Mouse (Mus musculus): ENCODE results near the gene Sfn. TPM values are rescaled to one million over a fixed set of nuclear protein-coding genes. Genes with fewer than 3 reads are reported as not detected.
A peak's percentile ranks its signal among the peaks of the same experiment; 100 is the strongest.
"Not testable (repeated sequence)": the region's sequence is repeated elsewhere in the genome, so short reads cannot be mapped to it uniquely, and the experiment has no call there.

The Sfn gene
- polyA plus RNA-seq (2012; rRNA removed) = 2.5 and 2.9 TPM in 2 replicates

DNA sequence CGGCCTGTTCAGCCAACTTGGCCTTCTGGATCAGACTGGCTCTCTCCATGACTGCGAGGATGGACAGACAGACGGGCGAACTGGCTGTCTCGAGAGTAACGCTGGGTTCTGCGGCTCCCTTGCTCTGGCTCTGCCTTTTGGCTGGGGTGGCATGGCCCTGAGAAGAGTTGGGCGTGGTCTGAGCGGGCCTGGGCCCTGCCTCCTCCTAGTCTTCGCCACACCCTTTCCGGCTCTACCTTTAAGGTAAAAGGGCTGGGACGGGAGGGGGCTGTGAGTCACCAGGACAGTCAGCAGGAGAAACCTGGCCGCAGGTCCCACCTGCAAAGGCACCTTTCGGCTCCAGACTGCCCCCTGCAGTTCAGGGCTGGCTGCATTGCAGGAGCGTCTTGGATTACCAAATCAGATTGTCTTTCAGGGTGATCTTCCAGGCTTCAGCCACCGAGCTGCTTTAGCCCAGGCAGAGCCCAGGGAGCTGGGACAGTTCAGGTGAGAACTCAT lies at the start of gene Sfn:
Sfn (minus strand) TSS at position 448 of the 498 bp plus-strand sequence.
- DNase-seq (ENCODE audit: extremely low spot score in 1 of 2, low spot score in 1 of 2) = peak in 1 of 2 experiments; percentile 16

- DNase-seq (ENCODE audit: extremely low spot score in 1 of 2, low spot score in 1 of 2) = no peak
Measured at GRCm38 (mm10) chr4:133651445-133651844, 49.5 kb upstream of the Sfn start.

- DNase-seq (ENCODE audit: extremely low spot score in 1 of 2, low spot score in 1 of 2) = peak in 1 of 2 experiments; percentile 85
Measured at GRCm38 (mm10) chr4:133649989-133650699, 48.2 kb upstream of the Sfn start, which contains the start of gene Zdhhc18. TSS of gene Zdhhc18 (minus strand) at chr4:133650154.

DNA sequence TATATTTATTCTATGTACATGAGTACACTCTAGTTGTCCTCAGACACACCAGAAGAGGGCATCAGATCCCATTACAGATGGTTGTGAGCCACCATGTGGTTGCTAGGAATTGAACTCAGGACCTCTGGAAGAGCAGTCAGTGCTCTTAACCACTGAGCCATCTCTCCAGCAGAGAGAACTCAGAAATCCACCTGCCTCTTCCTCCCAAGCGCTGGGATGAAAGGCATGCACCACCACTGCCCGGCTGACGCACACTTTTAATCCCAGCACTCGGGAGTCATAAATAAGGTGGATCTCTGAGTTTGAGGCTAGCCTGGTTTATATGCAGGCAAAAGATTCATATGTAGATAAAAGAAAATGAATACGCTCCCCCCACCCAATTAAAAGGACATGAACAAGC lies 47.5 kb upstream of the Sfn start:
- DNase-seq (ENCODE audit: extremely low spot score in 1 of 2, low spot score in 1 of 2) = not testable (repeated sequence)

DNA sequence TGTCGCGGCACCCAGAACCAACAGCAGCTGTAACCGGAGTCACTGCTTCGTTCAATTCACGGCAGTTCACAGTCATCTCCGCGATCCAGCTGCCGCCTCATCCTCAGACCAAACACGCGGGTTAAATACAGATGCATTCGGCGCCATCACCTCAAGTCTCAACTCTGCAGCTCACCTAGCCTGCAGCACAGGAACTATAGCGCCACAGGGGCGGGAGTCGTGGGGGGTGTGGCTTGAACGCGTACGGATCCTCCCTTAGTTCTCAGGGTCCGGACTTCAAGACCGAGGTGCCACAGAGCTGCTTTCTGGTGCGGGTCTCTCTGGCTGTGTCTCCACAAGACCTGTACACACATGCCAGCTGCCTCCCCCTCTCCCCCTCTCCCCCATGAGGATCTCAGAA lies 43.7 kb upstream of the Sfn start:
- no peak for DNase-seq (ENCODE audit: extremely low spot score in 1 of 2, low spot score in 1 of 2)

- DNase-seq (ENCODE audit: extremely low spot score in 1 of 2, low spot score in 1 of 2) = no peak
Measured at GRCm38 (mm10) chr4:133645195-133645594, 43.2 kb upstream of the Sfn start.

GRCm38 (mm10) chr4:133634043-133634410 lies 32.1 kb upstream of the Sfn start:
- no peak for DNase-seq (ENCODE audit: extremely low spot score in 1 of 2, low spot score in 1 of 2)

GRCm38 (mm10) chr4:133633332-133634042 lies 31.5 kb upstream of the Sfn start:
- DNase-seq (ENCODE audit: extremely low spot score in 1 of 2, low spot score in 1 of 2) = peak; percentile 28 to 91

DNA sequence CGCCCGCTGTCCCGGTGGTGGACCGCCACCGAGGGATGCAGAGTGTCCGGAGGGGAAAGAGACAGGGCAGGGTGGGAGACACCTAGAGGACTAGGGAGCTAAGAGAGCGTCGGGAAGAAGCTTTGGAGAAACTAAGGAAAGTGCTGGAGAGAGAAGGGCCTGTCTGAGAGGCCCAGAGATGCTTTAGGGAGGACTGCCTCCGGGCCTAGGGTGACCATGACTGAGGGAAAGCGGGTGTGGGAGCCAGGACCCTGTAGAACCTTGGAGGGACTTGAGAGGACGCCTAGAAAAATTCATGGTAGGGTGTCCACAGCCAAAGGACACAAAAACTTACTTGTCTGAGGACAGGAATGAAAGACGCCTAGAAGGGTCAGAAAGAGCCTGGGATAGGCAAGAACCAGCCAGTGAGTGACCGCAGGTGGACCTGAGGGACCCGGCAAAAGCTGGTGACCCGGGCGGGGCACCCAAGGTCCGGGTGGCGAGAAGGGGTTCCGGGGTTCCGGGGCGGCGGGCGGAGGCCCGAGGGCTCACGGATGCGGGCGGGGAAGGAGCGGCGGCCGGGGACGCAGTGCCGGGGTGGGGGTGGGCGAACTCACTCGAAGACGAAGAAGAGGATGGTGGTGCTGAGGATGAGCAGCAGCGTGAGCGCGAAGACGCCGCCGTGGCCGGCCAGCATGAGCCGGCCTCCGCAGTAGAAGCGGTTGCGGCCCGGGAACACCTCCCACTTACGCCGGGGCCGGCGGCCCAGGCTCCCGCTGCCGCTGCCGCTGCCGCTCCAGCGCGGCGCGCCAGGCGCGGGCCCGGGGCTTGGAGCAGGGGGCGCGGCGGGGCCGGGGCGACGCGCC lies 30.7 kb upstream of the Sfn start:
- DNase-seq (ENCODE audit: extremely low spot score in 1 of 2, low spot score in 1 of 2) = peak in 1 of 2 experiments; percentile 20

DNA sequence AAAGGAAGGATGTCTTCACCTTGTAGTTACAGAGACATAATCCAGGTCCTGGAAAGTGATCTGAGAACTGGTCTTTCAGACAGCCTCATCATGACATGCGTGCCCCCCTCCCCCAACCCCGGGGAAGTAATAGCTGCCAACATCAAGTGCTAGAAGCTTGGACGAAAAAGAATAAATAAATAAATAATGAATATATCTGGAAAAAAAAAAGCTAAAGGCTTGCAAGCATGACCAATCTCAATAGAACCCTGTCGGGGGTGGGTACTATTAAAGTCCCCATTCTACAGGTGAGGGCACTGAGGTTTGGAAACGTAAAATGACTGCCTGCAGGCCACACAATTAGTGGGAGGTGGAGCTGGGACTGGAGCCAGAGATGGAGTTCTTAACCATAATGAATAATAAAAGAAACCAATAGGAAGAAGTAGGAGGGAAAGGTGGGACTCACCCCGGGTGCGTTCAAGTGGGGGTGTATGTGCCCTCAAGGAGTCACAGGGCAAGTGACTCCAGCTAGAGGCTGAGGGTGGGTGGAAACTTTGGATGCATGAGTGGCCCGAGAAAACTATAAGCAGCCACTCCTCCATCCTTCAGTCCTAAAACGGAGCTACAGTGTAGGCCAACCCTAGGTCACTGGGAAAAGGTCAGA lies 29.9 kb upstream of the Sfn start:
- no peak for DNase-seq (ENCODE audit: extremely low spot score in 1 of 2, low spot score in 1 of 2)

DNA sequence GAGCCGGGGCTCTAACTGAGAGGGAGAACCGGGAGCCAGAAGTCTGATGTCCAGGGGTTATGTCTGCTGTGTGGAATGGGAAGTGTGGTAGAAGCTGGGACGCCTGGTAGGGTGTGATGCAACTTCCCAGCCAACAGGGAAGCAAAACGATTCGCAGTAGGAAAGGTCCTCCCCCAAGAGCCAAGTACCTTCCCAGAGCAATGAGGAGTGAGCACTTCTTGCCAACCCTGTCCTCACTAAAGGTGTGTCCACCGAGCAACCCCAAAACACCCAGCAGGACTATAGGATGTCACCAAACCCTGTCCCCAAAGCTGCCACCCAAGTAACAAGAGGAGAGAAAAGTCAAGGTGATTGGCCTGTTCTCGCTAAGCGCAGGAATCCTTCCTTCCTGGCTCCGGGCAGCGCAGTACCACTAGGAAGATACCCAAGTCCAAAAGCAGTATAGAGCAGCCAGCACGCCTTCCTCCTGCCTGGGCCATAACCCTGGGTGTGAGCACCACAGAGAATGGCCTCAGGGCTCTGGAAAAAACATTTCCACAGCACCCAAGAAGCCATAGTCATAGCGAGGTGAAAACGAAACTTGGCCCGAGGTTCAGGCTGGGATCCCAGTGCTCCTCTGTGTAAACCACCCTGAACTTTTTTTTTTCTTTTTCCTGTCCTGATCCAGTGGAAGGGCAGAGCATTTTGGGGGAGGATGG lies 29.3 kb upstream of the Sfn start:
- DNase-seq (ENCODE audit: extremely low spot score in 1 of 2, low spot score in 1 of 2) = no peak

DNA sequence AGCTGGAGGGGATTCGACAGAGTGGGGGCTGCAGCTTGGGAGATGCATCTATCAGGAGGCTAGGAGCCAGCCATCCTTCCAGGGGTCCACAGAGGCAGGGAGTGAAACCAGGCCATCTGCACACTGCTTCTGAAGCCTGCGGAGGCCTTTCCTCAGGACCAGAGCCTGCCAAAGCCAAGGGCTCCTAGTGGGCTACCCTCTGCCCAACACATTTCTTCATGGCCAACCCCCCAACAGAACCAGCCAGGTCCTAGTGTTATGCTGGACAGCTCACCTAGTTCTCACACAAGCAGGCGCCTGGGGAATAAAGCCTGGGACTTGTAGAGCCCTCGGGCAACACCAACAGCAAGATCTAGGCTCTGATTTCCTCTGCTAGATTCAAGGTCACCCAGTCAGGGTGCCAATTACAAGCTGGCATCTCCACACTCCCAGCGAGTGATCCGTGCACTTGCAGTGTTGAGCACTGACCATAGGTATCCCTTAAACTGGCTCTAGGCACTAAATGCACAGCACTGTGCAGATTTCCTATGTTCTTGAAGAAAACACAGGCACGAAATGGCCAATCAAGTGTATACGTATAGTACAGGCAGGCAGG lies 28.5 kb upstream of the Sfn start:
- no peak for DNase-seq (ENCODE audit: extremely low spot score in 1 of 2, low spot score in 1 of 2)

DNA sequence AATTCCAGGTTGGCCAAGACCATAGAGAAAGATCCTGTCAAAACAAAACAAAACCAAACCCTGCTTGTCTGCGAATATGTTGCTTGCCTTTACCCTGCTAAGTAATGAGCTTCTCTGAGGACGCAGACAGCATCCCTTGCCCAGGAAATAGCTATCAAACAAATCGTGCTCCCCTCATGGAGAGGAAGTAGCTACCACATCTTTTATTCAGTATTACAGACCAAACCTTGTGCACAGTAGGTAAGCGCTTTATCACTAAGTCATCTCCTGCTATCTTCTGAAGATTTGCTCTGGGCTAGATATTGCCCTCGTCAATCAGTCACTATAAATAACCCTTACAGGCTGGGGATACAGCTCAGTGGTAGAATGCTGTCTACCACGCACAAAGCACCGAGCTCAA lies 27.2 kb upstream of the Sfn start:
- DNase-seq (ENCODE audit: extremely low spot score in 1 of 2, low spot score in 1 of 2) = no peak

DNA sequence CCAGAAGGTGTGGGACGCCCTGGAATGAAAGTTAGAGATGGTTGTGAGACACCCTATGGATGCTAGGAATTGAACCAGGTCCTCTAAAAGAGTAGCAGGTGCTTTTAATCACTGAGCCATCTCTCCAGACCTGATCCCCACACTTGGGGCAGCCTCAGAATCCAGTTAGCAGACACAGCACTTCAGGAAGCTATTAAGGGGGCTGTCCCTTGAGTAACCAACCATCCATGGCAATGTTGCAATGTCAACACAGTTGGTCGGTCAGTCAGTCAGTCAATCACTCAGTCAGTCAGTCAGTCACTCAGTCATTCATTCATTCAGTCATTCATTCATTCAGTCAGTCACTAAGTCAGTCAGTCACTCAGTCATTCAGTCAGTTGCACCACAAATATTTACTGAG lies 26.5 kb upstream of the Sfn start:
- DNase-seq (ENCODE audit: extremely low spot score in 1 of 2, low spot score in 1 of 2) = no peak

- DNase-seq (ENCODE audit: extremely low spot score in 1 of 2, low spot score in 1 of 2) = no peak
Measured at GRCm38 (mm10) chr4:133627039-133627438, 25.1 kb upstream of the Sfn start.

- no peak for DNase-seq (ENCODE audit: extremely low spot score in 1 of 2, low spot score in 1 of 2)
Measured at GRCm38 (mm10) chr4:133626621-133627020, 24.7 kb upstream of the Sfn start.

DNA sequence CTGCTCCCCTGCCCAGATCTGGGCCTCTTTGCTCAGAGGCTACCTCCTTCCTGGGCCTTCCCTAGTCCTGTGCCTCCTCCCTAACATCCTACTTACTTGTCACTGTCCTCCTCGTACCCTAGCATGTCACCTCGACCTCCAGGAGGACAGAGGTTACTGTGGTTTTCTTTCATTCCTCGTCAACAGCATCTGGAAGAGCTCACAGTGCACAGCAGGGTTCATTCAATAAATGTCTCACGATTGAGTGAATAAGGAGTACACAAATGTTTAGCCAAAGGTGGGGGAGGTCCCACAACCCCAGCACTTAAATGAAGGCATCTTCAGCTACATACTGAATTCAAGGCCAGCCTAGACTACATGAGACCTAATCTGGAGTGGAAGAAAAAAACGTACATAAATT lies 24.3 kb upstream of the Sfn start:
- no peak for DNase-seq (ENCODE audit: extremely low spot score in 1 of 2, low spot score in 1 of 2)

DNA sequence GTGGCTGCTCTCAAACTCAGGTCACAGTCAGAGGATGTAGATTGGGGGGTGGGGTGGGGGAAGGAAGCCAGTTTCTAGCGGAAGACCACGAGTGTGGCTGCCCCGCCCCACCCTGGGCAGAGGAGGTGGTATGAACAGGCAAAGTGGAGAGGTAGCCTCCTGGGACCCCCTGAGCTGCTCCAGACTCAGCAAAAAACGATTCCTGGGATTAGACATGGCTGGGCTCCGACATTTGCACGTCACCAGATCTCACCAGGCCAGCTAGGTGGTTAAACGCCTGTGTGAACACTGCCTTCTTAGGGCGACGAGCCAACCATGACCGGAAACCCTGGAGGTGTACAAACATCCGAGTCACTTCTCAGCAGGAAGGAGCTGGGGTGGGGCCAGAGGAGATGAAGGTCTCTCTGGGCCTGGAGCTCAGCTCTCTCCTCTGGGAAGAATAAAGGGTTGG lies 23.7 kb upstream of the Sfn start:
- no peak for DNase-seq (ENCODE audit: extremely low spot score in 1 of 2, low spot score in 1 of 2)

- DNase-seq (ENCODE audit: extremely low spot score in 1 of 2, low spot score in 1 of 2) = no peak
Measured at GRCm38 (mm10) chr4:133624830-133625229, 22.9 kb upstream of the Sfn start.
